Mouse (Mus musculus): ENCODE data around the gene Fgf9.

Gene Fgf9

DNA sequence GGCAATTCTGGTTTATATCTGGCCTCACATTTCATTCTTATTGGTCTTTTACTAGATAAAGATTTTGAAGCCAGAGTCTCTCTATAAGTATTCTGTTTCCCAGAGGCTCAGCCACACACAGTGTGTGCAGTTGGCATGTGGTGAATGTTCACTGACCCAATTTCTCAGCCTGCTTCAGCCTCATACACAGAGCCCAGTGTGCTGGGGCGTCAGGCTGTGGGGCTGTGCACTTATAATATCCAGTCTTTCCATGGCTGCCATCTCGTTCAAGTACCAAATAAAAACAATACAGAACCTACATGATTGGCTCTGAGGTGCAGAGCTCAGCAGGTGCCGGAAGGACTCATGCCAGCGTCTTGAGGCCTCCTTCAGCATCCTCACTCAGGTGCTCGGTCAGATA, 19.1 kb downstream of the Fgf9 start:
- DNase-seq (ENCODE audit: low spot score in 2 of 2): no peak

DNA sequence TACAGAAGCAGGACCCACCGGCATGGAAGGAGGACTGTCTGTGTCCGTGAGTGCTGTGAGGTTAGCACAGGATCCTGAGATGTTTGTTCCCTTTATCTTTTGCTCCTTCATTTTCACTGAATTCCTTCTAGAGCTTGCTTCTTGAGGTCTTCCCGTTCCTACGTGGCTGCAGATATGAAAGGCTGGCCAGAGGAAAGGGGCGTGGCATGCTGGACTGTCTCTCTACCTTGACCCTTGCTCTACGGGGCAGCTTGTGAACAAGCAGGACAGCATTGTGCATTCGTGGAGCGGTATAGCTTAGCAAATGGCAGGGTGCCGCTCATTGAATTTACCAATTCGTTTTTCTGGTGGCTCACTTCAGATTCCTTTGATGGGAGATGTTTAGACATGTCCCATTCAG, 21.0 kb downstream of the Fgf9 start:
- DNase-seq (ENCODE audit: low spot score in 2 of 2): no peak

DNA sequence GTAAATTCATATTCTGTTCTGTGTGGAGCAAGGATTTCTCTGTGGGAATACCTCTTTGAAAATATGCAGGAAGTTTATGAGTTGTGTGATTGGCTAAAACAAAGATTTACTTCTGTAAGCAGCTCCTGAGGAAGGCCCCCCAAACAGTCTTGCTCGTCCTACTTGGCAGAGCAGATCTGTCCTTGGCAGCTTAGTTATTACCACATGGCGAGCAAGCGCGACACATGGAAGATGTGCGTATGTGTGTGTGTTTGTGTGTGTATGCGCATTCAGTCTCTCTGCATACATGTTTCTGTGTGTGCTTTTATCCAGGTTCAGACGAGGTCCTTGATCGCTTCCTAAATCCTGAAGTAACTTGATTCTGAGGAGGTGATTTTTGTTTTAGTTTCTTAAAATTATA, 29.3 kb downstream of the Fgf9 start:
- no peak for DNase-seq (ENCODE audit: low spot score in 2 of 2)

DNA sequence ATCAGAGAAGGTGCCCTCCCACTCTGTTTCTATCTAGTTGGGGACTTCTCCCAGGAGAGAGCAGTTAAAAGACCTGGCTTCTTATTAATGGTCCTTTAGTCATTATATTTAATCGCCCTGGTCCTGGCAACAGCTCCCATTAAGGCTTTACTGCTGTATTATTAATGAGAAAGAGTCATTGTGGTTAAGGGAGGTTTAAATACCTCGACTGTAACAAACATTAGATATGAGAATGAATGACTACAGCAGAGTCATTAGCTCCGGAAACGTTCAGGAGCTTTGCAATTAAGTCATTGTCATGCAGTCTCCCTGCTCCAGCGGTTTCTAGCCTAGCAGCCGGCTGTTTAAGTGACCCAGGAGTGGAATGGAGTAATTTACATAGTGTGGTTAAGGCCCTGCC, 31.0 kb downstream of the Fgf9 start:
- DNase-seq (ENCODE audit: low spot score in 2 of 2): no peak

DNA sequence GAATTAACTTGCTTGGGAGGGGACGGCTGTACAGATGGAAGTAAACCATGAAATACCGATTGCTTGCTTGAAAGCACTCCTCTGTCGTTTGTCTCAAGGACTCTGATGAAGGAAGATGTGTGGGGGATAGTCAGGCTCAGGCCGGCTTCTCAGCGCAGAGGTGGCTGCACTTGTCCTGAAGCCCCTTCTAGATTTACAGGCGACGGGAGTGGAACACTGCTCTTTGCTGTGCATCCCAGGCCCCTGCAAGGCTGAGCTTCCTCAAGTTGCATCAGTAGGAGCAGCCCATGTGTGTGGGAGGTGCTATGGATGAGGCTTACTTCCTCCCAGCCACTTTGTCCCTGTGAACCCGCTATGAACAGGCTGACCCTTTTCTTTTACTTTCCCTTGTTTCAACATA, 33.9 kb downstream of the Fgf9 start:
- no peak for DNase-seq (ENCODE audit: low spot score in 2 of 2)

DNA sequence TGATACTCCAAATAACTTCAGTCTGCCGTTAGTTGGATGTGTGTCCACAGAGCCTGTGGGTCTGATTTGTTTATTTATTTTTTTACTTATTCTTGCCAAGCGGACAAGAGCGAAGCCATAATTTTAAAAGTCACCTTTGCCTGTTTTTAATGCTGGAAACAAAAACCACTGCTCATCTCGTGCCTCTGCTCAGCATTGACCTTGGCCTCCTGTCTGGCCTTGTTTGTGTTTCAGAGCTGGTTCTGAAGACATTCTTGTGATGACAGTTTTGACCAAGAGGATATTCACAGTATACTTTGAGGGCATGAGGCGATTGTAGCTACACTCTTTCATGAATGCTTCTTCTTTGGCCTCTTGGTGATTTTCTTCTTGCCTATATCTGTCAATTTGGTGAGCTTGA, 35.2 kb downstream of the Fgf9 start:
- DNase-seq (ENCODE audit: low spot score in 2 of 2): no peak

DNA sequence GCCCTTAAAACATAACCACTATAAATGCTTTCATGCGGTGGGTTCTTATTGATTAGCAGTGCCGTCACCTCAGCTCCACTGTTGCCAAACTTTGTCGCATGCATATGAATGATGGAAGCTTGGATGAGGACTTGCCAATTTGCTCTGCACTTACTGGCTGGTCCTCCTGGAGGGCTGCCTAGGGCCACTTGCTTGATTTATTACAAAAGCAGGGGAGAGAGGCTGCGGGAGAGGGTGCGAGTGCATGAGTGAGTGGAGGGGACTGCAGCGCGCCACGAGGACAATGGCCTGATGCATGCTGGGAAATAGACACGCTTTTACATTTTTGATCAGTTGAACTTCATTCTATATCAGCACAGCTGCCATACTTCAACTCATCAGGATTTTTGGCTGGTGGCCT, 39.3 kb downstream of the Fgf9 start:
- no peak for DNase-seq (ENCODE audit: low spot score in 2 of 2)

DNA sequence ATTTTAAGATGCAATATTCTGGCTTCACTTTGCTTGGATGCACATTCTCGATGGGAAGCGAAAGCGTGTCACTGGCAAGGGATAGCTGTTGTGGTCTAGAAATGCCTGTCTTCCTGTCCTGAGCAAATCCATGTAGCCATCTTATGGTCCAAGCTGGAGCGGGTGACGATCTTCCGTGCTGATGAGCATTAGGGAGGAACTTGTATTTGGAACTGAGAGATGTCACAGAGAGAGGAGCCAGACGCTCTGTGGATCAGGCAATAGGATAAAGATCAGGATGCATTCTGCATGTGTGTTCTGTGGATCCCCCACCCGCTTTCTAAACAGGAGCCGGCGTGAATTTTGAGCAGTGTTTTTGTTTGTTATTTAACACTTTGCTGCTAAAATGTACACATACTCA, 41.2 kb downstream of the Fgf9 start:
- no peak for DNase-seq (ENCODE audit: low spot score in 2 of 2)

DNA sequence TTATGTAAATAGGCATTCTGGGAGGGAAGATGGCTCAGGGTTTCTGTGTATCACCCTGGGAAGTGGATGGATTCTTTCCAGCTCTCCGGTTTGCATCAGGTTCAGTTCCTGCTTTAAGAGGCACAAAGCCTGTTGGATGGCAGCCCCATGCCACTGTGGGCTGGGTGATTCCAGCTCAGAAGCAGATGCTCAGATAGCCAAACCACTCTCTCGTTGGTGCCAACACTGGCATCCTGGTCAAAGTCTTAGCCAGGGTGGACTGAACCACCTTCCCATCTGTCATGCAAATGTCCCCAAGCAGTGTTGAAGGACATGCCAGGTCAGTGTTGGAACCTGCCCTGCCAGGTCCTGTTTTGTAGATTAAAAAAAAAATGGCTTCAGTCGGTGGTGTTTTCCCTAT, 42.0 kb downstream of the Fgf9 start:
- DNase-seq (ENCODE audit: low spot score in 2 of 2): no peak

DNA sequence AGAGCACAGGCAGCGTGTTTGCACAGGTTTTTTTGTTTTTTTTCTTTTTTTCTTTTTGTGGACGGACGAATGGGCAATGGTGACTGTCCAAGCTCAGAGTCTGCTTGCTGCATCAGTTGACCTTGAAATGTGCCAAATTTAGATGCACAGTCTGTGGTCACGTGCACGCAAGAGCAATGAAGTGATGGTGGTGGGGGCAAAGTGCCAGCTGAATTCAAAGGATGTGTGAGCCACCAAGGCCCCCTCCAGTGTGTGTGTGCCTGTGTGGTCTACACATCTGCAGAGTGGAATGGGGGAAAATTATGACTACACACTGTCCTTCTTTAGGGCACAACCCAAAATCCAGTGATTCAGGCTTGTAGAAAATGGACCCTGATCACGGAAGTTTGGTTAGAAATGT, 42.8 kb downstream of the Fgf9 start:
- DNase-seq (ENCODE audit: low spot score in 2 of 2): no peak

DNA sequence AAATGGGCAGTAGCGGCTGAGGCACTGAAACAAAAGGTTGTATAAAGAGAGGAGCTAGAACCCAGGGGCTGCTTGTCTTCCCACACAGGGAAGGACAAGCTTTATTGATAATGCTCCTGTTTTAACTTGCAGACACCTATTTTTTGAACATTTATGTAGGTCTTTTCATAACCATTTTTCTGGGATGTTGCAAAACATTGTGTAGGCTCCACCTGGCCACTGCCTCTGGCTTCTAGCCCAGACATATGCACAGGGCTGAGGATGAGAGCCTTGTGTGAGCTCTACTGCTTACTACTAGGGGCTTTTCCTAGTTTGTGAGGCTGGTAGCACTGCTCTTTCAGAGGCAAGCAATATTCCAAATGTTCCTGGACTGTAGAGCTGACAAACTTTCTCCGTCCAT, 43.8 kb downstream of the Fgf9 start:
- DNase-seq (ENCODE audit: low spot score in 2 of 2): no peak

DNA sequence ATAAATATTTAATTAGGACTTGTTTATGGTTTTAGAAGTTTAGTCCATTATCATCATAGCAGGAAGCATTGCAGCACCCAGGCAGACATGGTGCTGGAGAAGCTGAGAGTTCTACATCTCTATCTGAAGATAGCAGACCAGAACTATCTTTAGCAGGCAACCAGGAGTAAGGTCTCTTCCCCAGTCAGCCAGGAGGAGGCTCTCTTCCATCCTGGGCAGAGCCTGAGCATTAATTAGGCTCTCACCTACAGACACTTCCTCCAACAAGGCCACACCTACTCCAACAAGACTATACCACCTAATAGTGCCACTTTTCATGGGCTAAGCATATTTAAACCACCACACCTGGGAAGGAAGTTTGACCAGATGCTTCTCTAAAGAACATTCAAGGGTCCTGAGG, 54.3 kb downstream of the Fgf9 start:
- DNase-seq (ENCODE audit: low spot score in 2 of 2): no peak

DNA sequence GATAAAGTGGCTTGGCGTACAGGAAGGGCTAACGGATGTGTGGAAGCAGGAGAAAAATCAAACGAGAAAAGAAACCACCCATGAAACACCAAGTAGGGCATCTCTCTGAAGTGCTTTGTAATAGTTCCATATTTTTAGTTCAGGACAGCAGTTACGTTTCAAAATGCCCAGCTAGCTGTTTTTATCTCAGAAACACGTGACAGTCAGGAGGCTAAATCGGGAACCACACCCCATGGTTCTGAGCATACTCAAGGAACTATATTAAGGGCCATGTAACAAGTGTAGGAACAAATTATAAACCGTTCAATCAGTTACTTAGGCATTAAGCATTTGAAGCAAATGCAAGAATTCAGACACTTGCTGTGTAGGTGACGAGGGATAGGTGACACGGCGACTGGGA, 56.2 kb downstream of the Fgf9 start:
- no peak for DNase-seq (ENCODE audit: low spot score in 2 of 2)

DNA sequence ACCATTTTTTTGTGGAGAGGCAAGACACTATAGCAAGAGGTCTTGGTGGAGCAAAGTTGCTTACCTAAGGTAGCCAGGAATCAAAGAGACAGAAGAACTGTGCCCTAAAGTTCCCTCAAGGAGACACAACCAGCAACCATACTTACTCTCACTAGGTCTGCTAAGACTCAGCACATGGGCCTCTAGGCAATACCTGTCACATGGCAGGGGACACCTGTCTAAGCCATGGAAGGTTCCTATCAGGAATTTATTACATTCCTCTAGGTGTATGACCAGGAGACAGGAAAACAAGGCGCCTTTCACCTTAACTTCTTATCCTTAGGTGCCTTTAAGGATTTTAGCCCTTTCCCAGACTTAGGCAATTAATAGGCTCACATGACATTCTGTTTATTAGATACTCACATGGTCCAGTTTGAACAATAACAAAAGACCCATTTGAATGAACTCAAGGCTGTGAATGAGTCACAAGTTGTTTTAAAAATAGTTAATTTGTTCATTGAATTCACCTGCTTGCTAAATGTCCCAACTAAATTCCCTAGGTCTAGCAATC, 69.2 kb downstream of the Fgf9 start:
- no peak for DNase-seq (ENCODE audit: low spot score in 2 of 2)

DNA sequence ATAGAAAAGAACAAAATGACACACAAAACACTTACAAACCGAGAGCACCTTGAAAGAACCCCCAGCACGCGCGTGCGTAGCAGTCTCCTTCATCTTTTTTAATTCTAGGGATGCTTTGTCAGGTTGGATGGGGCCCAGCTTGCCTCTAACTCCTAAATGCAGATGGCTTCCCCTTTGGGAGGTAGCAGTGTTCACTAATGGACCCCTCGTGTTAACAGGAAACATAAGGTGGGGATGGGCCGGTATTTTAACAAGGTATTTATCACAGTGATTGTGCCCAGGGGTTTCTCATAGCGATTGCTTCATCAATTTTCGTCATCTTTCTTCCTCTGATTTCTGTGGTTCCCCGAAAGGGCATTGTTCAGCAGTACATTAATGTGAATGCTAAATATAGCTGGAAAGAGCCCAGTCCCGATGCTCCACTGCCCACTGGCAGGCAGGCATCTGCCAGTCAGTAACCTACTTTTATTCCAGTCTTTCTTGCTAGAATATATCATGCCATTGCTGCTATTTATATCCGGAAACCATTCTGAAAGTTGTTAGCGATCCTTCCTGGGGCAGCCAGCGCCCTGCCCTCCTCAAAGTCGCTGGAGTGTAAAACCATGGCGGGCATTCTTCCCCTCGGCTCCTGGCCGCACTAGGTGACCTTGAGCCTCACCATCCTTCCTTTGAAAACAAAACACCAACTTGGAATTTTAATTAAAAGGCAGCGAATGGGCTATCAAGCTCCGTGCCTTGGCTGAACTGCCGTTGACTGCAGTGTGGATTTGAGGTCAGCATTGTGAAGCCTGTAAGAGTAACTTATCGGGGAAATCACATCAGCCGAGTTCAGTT, 79.5 kb downstream of the Fgf9 start:
- DNase-seq (ENCODE audit: low spot score in 2 of 2): no peak

DNA sequence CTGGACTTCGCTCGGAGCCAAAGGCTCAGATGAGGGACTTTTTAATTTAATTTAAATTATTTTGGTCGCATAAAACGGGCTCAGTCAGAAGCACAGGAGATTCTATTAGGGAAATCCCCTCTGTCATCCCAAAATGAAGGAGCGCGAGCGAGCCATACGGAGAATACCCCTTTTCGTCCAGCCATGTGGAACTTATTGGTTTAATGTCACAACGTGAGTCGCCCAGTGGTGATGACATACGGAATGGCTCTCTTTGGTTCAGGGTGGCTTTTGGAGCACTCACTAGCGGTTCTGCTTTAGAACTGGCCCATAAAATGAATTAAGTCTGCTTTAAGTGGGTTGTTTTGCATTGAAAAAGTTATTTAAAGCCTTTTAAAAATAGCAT, 80.1 kb downstream of the Fgf9 start:
- no peak for DNase-seq (ENCODE audit: low spot score in 2 of 2)

DNA sequence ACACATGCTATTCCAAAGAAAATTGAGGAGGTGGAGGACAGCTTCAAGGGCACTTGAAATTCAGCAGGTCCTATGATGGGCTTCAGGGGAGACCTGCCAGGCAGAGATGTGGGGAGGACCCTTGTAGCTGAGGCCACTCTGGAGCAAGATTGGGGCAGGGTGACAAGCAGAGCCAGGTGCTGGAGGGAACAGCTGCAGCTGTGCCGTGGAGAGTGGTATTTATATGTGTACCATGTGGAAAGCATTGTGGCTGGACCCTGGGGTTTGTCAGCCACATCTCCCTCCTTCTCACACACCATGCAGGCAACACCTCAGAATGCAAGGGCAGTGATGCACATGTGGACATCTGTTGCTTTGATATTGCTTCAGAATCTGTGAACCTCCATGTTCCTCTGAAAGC, 81.8 kb downstream of the Fgf9 start:
- DNase-seq (ENCODE audit: low spot score in 2 of 2): no peak

DNA sequence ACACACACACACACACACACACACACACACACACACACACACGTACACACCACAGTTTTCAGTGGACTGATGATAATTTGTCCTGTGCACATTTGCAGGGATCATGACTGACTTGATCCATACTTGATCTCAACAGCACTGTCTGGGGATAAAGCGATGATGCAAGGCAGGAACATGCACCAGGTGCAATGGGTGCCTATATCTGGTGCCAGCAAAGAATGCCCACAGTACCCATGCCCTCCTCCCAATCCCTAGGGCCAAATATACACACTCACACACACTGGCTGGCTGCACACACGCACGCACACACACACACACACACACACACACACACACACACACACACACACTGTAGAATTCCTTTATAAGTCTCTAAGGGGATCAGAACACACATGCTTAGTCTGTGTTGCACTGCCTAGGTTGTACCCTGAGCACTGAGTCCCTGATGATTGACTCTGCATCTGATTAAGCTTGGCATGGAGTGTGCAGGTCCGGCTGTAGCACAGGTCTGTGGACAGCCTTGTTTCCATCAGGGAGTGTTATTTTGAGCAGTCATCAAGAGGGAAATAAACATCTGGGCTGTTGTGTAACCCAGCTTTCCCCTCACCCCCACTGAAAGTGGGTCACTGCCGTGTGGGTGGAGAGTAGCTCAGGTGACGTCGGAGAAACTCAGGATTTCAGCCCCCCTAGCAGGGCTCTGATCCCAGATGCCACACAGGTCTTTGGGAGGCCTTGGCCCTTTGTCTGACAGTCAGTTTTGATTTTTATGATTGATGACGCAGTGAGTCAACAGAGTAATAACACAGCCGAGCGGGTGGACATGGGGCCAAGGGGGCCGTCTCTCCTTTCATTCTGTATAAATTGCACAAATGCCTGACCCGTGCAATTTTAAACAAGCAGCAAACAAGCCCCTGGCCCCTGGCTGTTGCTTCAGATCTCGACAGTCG, 83.4 kb downstream of the Fgf9 start:
- no peak for DNase-seq (ENCODE audit: low spot score in 2 of 2)

DNA sequence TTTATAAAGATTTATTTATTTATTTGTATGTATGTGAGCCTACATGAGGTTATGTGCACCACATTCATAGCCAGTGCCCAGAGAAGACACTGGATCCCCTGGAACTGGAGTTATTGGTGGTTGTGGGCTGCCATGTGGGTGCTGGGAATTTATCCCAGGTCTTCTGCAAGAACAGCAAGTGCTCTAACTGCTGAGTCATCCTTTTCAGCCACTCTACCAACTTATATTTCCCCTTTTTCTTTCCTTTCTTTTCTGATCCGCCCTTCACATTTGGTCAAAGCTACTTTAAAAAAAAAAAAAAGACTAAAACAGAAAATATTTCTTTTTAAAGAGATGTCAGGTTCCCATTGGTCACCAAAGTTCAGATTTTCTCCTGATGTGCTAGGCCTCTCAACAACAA, 90.3 kb downstream of the Fgf9 start:
- no peak for DNase-seq (ENCODE audit: low spot score in 2 of 2)
